Mouse (Mus musculus): Measurements from ENCODE around the gene 1600014C10Rik.

GRCm38 (mm10) chr7:38228329-38228728 is 45.3 kb downstream of the 1600014C10Rik start:
- TF ChIP-seq CHD2 (IDR thresholded peaks at IDR 0.05; ENCODE audit: low read depth, low read length) (no peak), HCFC1 (IDR thresholded peaks at IDR 0.05; ENCODE audit: borderline replicate concordance, insufficient read depth, low read length) (no peak), MAFK (IDR thresholded peaks at IDR 0.05; ENCODE audit: insufficient read depth, low read depth, low read length) (no peak), ZC3H11A (IDR thresholded peaks at IDR 0.05; ENCODE audit: borderline replicate concordance, low read depth, low read length) (no peak), ZNF384 (IDR thresholded peaks at IDR 0.05; ENCODE audit: low read depth, low read length) (no peak)

Measured in ES-E14 (cell line).